Mouse (Mus musculus) liver, adult 2 months (tissue): ENCODE measurements at regions not wholly inside any gene's neighbourhood (a gene's known extent, or its start where the extent isn't known, plus 50 kb on each side); places are given as distances from the start of the nearest gene placed in this dataset.

Experiments used
- CTCF ChIP-seq: fragments of 200-500 bp; IDR thresholded peaks from 2 replicates; pipeline ENCODE4 v1.5.1; 2011; ENCODE audit warnings: low read depth, low read length, control low read depth
- POLR2A ChIP-seq: fragments of 200-500 bp; IDR thresholded peaks from 2 replicates; pipeline ENCODE4 v1.6.1; 2011; ENCODE audit warnings: low read length, control low read depth; ENCODE audit not compliant: insufficient read depth; ENCODE audit errors: extremely low read depth

- TF ChIP-seq CTCF (no peak), POLR2A (no peak)
These were observed 76.8 kb upstream of the Peli1 start for GRCm38 (mm10) chr11:21014250-21014649.
